Mouse (Mus musculus) kidney, postnatal 0 days (tissue): Measurements from ENCODE around the gene Slc6a12. TPM values are rescaled to one million over a fixed set of nuclear protein-coding genes. Genes with fewer than 3 reads are reported as not detected.

Experiments
- ATAC-seq: fragments of 200-750 bp; cut with Nextera tagmentation; replicated peaks from 2 replicates; pipeline ENCODE4 v1.8.0; 2017; ENCODE audit warnings: low read depth, moderate number of reproducible peaks, moderate TSS enrichment, moderate library complexity; ENCODE audit not compliant: low FRiP score
- DNase-seq: peaks from one replicate; pipeline ENCODE4 v3.0.0-alpha.2; 2016; ENCODE audit warnings: low spot score
- H3K27ac ChIP-seq: fragments of 300-500 bp; sonication (generic); 2 replicates; pipeline ENCODE4 v1.5.1; 2014; ENCODE audit warnings: mild to moderate bottlenecking
- H3K27me3 ChIP-seq: fragments of 300-500 bp; sonication (generic); 2 replicates; pipeline ENCODE4 v1.6.1; 2014; ENCODE audit warnings: low read length, mixed read lengths; ENCODE audit not compliant: insufficient read depth
- H3K36me3 ChIP-seq: fragments of 300-500 bp; sonication (generic); 2 replicates; pipeline ENCODE4 v1.6.1; 2014; ENCODE audit warnings: low read length, mixed read lengths; ENCODE audit not compliant: insufficient read depth
- H3K4me1 ChIP-seq: fragments of 300-500 bp; sonication (generic); replicated peaks from 2 replicates; pipeline ENCODE4 v1.6.1; 2014; ENCODE audit warnings: antibody characterized with exemption, low read length, mixed read lengths; ENCODE audit not compliant: insufficient read depth
- H3K4me2 ChIP-seq: fragments of 300-500 bp; sonication (generic); 2 replicates; pipeline ENCODE4 v1.6.1; 2014; ENCODE audit warnings: mild to moderate bottlenecking, low read length, moderate library complexity, mixed read lengths
- H3K4me3 ChIP-seq: fragments of 300-500 bp; sonication (generic); replicated peaks from 2 replicates; pipeline ENCODE4 v1.5.1; 2014; ENCODE audit warnings: low read depth, low read length
- H3K9ac ChIP-seq: fragments of 300-500 bp; sonication (generic); 2 replicates; pipeline ENCODE4 v1.6.1; 2014; ENCODE audit warnings: low read depth, low read length
- H3K9me3 ChIP-seq: fragments of 300-500 bp; sonication (generic); replicated peaks from 2 replicates; pipeline ENCODE4 v1.6.1; 2016; ENCODE audit warnings: low read length, inconsistent platforms, mixed read lengths
- CTCF ChIP-seq: IDR thresholded peaks from 2 replicates; pipeline ENCODE4 v1.5.1; 2016; ENCODE audit warnings: antibody characterized with exemption, low read depth, mild to moderate bottlenecking, moderate library complexity
- WGBS: fragments of 180-500 bp; shearing (Covaris S2); extraction: QIAGEN DNeasy Blood & Tissue Kit; methylation state at CpG from one replicate; pipeline ENCODE4 v1.1.7; 2014; 5-methylcytosine and 5-hydroxymethylcytosine counted together
- polyA plus RNA-seq: library from polyadenylated mRNA; unstranded; fragments of >200 nt; fragmentation: Nextera tagmentation; extraction: Ambion mirVana; gene quantifications from 2 replicates; pipeline ENCODE4 v1.2.1, GENCODE M21; 2015

Slc6a12 gene
- 4.1 and 5.5 TPM in 2 replicates for polyA plus RNA-seq

GRCm38 (mm10) chr6:121343026-121343770, at the start of gene Slc6a12:
Slc6a12 (plus strand) TSS chr6:121343076.
- H3K4me1 ChIP-seq, result peaks cover 15% of the 10 kb centered on the region; the same call in 1 of the 2 replicates
- H3K9me3 ChIP-seq, result no peaks in the 10 kb centered on the region
- 56% methylated on average over 15 of the region's 15 CpGs for WGBS
- no peaks in the 10 kb centered on the region for H3K27me3 ChIP-seq
- peak within 1 kb of the TSS; percentile 52; the same call in 1 of the 2 replicates for H3K27ac ChIP-seq
- no peak within 1 kb of the TSS for H3K9ac ChIP-seq
- H3K4me3 ChIP-seq, result no peak within 1 kb of the TSS
- no peaks in the 10 kb centered on the region for H3K36me3 ChIP-seq
- peak within 1 kb of the TSS; percentile 30 for H3K4me2 ChIP-seq
- TF ChIP-seq CTCF, result no peak
- DNase-seq (no peak), ATAC-seq (peak; percentile 75)

GRCm38 (mm10) chr6:121299317-121299716, 43.6 kb upstream of the Slc6a12 start:
- Histone ChIP-seq H3K4me2 (no peak overlapping the region), H3K4me1 (peaks cover 7% of the 10 kb centered on the region; the same call in 1 of the 2 replicates)

GRCm38 (mm10) chr6:121299954-121300353, 42.9 kb upstream of the Slc6a12 start, which contains the start of gene Slc6a13:
Slc6a13 (plus strand) TSS chr6:121300227.
- Histone ChIP-seq H3K9ac (0 out of 2 replicates have a peak within 1 kb of the TSS, but pooled peaks have one; percentile 23), H3K9me3 (no peaks in the 10 kb centered on the region), H3K4me1 (peaks cover 7% of the 10 kb centered on the region; the same call in 1 of the 2 replicates), H3K4me3 (0 out of 2 replicates have a peak within 1 kb of the TSS, but pooled peaks have one; percentile 9), H3K36me3 (no peaks in the 10 kb centered on the region), H3K27ac (peak within 1 kb of the TSS; percentile 75), H3K27me3 (no peaks in the 10 kb centered on the region), H3K4me2 (peak within 1 kb of the TSS; percentile 42)
- DNase-seq (peak; percentile 85), ATAC-seq (peak; percentile 85)
- WGBS, result 2% methylated on average over 11 of the region's 11 CpGs
- no peak for TF ChIP-seq CTCF

More at GRCm38 (mm10) chr6:121299317-121299716, 43.6 kb upstream of the Slc6a12 start:
- no peaks in the 10 kb centered on the region for H3K27me3 ChIP-seq
- H3K9me3 ChIP-seq, result no peaks in the 10 kb centered on the region
- 42% methylated on average over 7 of the region's 7 CpGs for WGBS
- H3K27ac ChIP-seq, result peak overlapping the region; percentile 75; the same call in 1 of the 2 replicates
- no peak for TF ChIP-seq CTCF
- DNase-seq, result no peak
- H3K9ac ChIP-seq, result no peak overlapping the region
- no peak for ATAC-seq
- no peak overlapping the region for H3K4me3 ChIP-seq
- no peaks in the 10 kb centered on the region for H3K36me3 ChIP-seq

GRCm38 (mm10) chr6:121300504-121300903, 42.4 kb upstream of the Slc6a12 start:
- Histone ChIP-seq H3K9me3 (no peaks in the 10 kb centered on the region), H3K9ac (0 out of 2 replicates have a peak overlapping the region, but pooled peaks have one; percentile 23), H3K36me3 (no peaks in the 10 kb centered on the region), H3K27ac (peak overlapping the region; percentile 75), H3K4me2 (peak overlapping the region; percentile 42), H3K4me1 (peaks cover 7% of the 10 kb centered on the region; the same call in 1 of the 2 replicates), H3K27me3 (no peaks in the 10 kb centered on the region), H3K4me3 (0 out of 2 replicates have a peak overlapping the region, but pooled peaks have one; percentile 9)
- 30% methylated on average over 9 of the region's 9 CpGs for WGBS
- DNase-seq (peak; percentile 17), ATAC-seq (peak; percentile 80)
- no peak for TF ChIP-seq CTCF

GRCm38 (mm10) chr6:121303466-121304220, 39.2 kb upstream of the Slc6a12 start:
- no peak overlapping the region for H3K9ac ChIP-seq
- no peaks in the 10 kb centered on the region for H3K36me3 ChIP-seq
- H3K27ac ChIP-seq, result peak overlapping the region; percentile 56
- H3K4me2 ChIP-seq, result no peak overlapping the region
- no peak for TF ChIP-seq CTCF
- no peaks in the 10 kb centered on the region for H3K27me3 ChIP-seq
- no peaks in the 10 kb centered on the region for H3K9me3 ChIP-seq
- H3K4me3 ChIP-seq, result no peak overlapping the region
- peaks cover 7% of the 10 kb centered on the region; the same call in 1 of the 2 replicates for H3K4me1 ChIP-seq
- WGBS, result 59% methylated on average over 10 of the region's 10 CpGs
- DNase-seq, result peak; percentile 50
- ATAC-seq, result no peak; the same call in 1 of the 2 replicates

- Histone ChIP-seq H3K9ac (no peak overlapping the region), H3K4me2 (no peak overlapping the region), H3K4me3 (no peak overlapping the region), H3K36me3 (no peaks in the 10 kb centered on the region), H3K4me1 (peaks cover 7% of the 10 kb centered on the region; the same call in 1 of the 2 replicates), H3K27me3 (no peaks in the 10 kb centered on the region), H3K9me3 (no peaks in the 10 kb centered on the region), H3K27ac (peak overlapping the region; percentile 33)
- no peak for TF ChIP-seq CTCF
- WGBS, result 73% methylated on average over 9 of the region's 9 CpGs
- ATAC-seq (peak; percentile 75), DNase-seq (no peak)
Observed at GRCm38 (mm10) chr6:121304630-121305029, 38.2 kb upstream of the Slc6a12 start.
